Mouse (Mus musculus) adrenal gland, postnatal 25 days (tissue): ENCODE results near the gene Gmeb2. TPM values are rescaled to one million over a fixed set of nuclear protein-coding genes. Genes with fewer than 3 reads are reported as not detected.
A peak's percentile ranks its signal among the peaks of the same experiment; 100 is the strongest.

Experiments used
- DNase-seq: peaks from one replicate; pipeline ENCODE4 v3.0.0; 2021; ENCODE audit warnings: mixed read lengths
- long read RNA-seq: library from polyadenylated mRNA; stranded (forward); transcript quantifications from one replicate; pipeline ENCODE4 v2.0.0, GENCODE M21; 2021
- total RNA-seq: library from RNA; stranded (reverse); gene quantifications from 2 replicates; pipeline ENCODE4 v1.2.3, GENCODE M21; 2021

The Gmeb2 gene
- total RNA-seq, result 15.3 and 18.5 TPM in 2 replicates
- long read RNA-seq, full-length matches to known transcripts, result 1 of 4 reads
- long read RNA-seq, partial matches to known transcripts, result 0 of 4 reads
- long read RNA-seq, other reads (novel, unspliced or antisense), result 3 of 4 reads

GRCm38 (mm10) chr2:181287958-181288350 is at the start of gene Gmeb2:
Gene Gmeb2, minus strand, starts transcription at chr2:181288035.
- peak; percentile 93 for DNase-seq

- peak; percentile 60 for DNase-seq
These were observed 46.2 kb upstream of the Gmeb2 start for GRCm38 (mm10) chr2:181334023-181334422.

- DNase-seq, result no peak
These were observed 44.7 kb upstream of the Gmeb2 start for GRCm38 (mm10) chr2:181332542-181332941.

DNA sequence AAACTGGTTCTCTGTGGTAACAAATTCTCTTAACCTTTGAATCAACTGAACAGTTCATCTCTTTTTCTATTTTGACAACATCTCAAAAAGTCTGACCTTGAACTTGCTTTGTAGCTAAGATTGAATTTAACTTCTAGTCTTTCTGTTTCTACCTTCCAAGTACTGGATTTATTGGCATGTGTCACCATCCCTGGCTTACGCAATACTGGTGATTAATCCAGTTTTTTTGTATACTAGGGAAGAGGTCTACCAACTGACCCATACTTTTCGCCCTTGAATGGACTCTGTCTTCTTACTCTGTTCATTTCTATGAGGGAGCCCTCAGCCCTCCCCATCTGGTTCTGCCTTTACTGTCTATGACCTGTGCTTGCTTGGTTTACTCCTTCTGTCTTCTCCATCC is 38.3 kb upstream of the Gmeb2 start:
- DNase-seq, result no peak

DNA sequence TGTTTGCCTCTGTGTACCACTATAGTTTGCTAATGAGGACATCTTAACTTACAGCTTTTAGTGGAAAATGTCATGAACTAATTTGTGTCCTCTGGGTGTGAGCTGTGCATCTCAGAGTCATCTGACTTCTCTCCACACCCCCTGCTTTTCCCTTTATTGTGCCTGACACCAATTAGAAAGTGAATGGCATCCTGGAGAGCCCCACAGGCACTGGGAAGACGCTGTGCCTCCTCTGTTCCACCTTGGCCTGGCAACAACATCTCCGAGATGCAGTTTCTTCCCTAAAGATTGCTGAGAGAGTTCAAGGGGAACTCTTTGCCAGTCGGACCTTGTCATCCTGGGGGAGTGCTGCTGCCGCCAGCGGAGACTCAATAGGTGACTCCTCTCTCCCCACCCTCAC is 34.3 kb upstream of the Gmeb2 start:
- DNase-seq, result no peak

DNA sequence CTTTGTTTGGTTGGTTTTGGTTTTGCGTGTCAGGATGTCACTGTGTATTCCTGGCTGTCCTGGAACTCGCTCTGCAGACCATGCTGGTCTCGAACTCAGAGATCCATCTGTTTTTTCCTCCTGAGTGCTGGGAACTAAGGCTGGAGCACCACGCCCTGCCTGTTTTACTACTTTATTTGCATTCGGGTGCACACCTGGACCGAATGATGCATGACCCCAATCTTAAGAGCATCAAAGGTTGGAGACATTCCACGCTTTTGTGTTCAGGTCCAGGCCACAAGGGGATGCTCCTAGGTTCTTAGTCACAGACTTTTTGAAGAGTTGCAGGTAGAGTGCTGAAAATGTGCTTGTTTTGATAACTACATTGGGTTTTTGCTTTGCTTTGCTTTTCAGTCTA is 32.3 kb upstream of the Gmeb2 start:
- DNase-seq, result no peak

GRCm38 (mm10) chr2:181319248-181320102 is 31.6 kb upstream of the Gmeb2 start, which contains the start of gene Rtel1:
Gene Rtel1, plus strand, starts transcription at chr2:181319739.
- peak; percentile 82 for DNase-seq

- DNase-seq, result peak; percentile 69
These were observed 26.4 kb upstream of the Gmeb2 start, which contains the start of gene Stmn3 for GRCm38 (mm10) chr2:181314080-181314810. Gene Stmn3, minus strand, starts transcription at chr2:181314500.

GRCm38 (mm10) chr2:181313344-181314079 is 25.7 kb upstream of the Gmeb2 start:
- peak; percentile 16 for DNase-seq

GRCm38 (mm10) chr2:181313006-181313343 is 25.1 kb upstream of the Gmeb2 start:
- DNase-seq, result no peak

DNA sequence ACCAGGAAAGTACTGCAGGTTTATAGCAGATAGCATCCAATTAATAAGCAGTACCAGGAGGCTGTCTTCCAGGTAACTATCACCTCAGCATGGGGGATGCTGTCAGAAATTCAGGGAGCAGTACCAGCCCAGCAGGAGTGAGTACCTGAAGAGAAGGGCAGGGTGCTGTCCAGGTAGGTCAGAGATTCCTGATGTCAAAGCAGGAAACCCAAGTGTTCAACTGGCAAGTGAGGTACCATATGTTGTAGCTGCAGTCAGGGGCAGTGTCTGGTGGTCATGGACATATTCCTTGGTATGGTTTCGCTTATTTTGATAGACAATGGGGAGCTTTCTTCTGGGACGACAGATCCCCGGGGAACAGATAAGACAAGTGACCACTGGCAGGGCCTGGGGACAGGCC is 24.6 kb upstream of the Gmeb2 start:
- DNase-seq, result no peak

DNA sequence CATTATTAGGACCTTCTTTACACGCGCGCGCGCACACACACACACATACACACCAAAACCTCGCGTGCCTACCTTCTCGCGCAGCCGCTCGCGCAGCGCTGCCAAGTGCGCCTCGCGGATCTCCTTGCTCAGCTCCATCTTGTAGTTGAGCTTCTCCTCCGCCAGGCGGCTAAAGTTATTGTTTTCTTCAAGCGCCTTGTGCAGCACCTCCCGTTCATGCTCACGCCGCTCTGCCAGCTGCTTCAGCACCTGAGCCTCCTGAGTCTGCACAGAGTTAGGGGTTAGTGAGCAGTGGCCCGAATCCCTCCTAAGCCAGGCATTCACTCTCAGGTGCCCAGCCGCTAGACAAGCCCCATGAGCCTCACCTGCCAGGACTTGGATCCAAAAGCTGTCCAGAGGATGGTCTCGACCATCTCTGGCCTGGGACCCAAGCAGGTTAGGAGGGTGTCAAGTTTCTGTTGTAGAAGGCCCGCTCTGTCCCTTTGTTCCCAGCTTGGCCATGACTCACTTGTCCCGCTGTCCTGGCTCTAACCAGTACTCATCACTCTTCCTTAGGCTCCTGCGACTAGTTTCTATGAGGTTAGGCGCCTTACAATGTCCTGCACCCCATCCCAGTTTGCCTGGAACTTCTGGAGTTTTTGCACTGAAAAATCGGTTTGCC is 19.4 kb upstream of the Gmeb2 start:
- DNase-seq, result peak; percentile 32

DNA sequence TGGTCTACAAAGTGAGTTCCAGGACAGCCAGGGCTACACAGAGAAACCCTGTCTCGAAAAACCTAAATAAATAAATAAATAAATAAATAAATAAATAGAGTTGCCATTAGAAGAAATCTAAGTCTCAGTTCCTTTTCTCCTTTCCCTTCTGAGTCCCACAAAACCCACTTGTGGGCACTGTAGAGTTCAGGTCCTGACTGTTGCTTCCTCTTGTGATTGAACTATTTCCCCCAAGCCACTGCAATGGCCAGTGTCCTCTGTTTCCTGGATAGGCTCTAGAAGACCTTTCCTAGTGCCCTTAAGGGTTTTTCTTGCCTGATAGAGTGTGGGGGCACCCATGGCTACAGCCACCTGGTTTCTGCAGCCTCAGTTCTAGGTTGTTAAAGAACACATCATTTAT is 17.1 kb upstream of the Gmeb2 start:
- no peak for DNase-seq

- peak; percentile 14 for DNase-seq
These were observed 14.2 kb upstream of the Gmeb2 start for GRCm38 (mm10) chr2:181302041-181302440.

- no peak for DNase-seq
These were observed 3.1 kb upstream of the Gmeb2 start for GRCm38 (mm10) chr2:181290937-181291336.

DNA sequence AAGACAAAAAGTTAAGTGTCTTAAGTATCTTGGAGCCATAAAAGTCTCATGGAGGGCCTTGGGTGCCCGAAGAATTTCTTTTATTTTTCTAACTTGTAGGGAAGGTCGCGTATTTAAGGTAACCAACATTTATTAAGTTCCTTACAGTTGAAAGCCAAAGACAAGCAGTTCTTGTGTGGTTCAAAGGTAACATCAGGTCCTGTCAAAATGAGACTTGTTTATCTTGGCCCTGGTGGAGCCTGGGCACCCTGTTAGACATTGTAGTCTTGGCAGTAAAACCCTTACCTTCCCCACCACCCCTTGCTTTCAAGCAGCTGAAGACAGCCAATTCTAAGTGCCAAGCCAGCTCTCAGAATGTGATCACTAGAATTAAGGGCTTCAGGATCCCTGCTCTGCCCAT is 856 bp upstream of the Gmeb2 start:
- DNase-seq, result no peak

- DNase-seq, result peak; percentile 86
These were observed 387 bp downstream of the Gmeb2 start for GRCm38 (mm10) chr2:181287338-181287957.

GRCm38 (mm10) chr2:181286629-181287337 is 1.1 kb downstream of the Gmeb2 start:
- no peak for DNase-seq

DNA sequence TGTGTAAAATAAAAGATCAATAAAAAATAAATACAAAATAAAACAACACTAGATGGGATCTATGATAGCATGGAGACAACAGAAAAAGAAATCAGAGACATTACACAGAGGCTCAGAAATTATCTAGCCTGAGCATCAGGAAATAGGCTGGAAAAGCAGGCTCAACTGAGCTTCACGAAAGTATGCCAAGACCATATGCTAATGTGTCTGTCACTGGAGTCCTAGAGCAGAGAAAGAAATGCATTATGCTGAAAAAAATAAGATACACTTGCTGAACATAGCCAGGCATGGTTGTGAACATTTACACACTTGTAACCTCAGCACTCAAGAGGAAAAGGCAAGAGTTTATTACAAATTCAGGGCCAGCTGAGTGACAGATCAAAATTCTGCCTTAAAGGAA is 7.9 kb downstream of the Gmeb2 start:
- DNase-seq, result no peak

DNA sequence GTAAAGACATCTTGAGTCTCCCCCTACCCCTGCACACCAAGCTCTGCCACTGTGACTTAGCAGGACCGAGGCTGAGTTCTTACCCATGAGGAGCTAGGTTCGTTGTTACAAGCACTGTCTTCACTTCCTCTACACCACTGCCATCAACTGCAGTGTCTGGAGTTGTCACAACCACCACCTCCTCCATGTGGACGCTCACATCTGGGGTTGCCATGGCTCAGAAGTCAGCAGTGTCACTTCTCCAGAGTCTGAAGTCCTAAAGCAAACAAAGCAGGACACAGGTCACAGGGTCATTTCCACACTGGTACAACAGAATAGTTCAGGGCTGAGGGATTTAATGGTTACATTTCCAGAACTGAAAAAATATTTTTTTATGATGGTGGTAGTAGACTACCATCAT is 10.0 kb downstream of the Gmeb2 start:
- DNase-seq, result no peak

DNA sequence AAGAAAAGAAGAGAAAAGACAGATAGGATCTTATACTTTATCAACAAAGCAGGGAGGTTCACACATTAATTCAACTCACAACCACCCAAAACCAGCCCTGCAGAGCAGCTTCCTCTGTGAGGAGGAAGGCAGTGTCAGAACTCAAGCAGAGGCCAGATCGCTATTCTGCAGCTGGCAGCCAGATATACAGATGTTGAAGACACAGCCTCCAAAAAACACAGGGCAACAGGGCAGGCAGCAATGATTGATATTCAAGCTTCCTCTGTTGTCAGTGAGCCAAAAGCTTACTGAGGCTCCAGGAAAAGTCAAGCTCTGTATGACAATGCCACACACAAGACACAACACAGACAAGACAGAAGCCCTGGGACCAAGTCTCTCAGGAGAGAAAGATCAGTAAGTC is 11.1 kb downstream of the Gmeb2 start:
- DNase-seq, result no peak
